Mouse (Mus musculus) lung, postnatal 0 days (tissue): ENCODE measurements around the gene Sys1. TPM values are rescaled to one million over a fixed set of nuclear protein-coding genes. Genes with fewer than 3 reads are reported as not detected.

Experiments
- ATAC-seq: fragments of 200-750 bp; cut with Nextera tagmentation; 2 replicates; pipeline ENCODE4 v1.8.0; 2017; ENCODE audit warnings: moderate library complexity
- DNase-seq: peaks from one replicate; pipeline ENCODE4 v3.0.0-alpha.2; 2016; ENCODE audit warnings: low spot score
- H3K27ac ChIP-seq: fragments of 300-500 bp; sonication (generic); 2 replicates; pipeline ENCODE4 v1.5.1; 2014; ENCODE audit warnings: antibody characterized with exemption, mild to moderate bottlenecking, low read length, mixed read lengths
- H3K27me3 ChIP-seq: fragments of 300-500 bp; sonication (generic); replicated peaks from 2 replicates; pipeline ENCODE4 v1.6.1; 2014; ENCODE audit warnings: low read length, mixed read lengths; ENCODE audit not compliant: insufficient read depth
- H3K36me3 ChIP-seq: fragments of 300-500 bp; sonication (generic); 2 replicates; pipeline ENCODE4 v1.6.1; 2014; ENCODE audit warnings: low read length, mixed read lengths; ENCODE audit not compliant: insufficient read depth
- H3K4me1 ChIP-seq: fragments of 300-500 bp; sonication (generic); 2 replicates; pipeline ENCODE4 v1.6.1; 2014; ENCODE audit warnings: antibody characterized with exemption, low read depth, low read length, mixed read lengths; ENCODE audit not compliant: insufficient read depth
- H3K4me2 ChIP-seq: fragments of 300-500 bp; sonication (generic); replicated peaks from 2 replicates; pipeline ENCODE4 v1.6.1; 2014; ENCODE audit warnings: low read depth, mild to moderate bottlenecking, low read length, moderate library complexity, mixed read lengths
- H3K4me3 ChIP-seq: fragments of 300-500 bp; sonication (generic); 2 replicates; pipeline ENCODE4 v1.5.1; 2014; ENCODE audit warnings: low read depth, low read length
- H3K9ac ChIP-seq: fragments of 300-500 bp; sonication (generic); replicated peaks from 2 replicates; pipeline ENCODE4 v1.6.1; 2014; ENCODE audit warnings: low read depth, mild to moderate bottlenecking
- H3K9me3 ChIP-seq: fragments of 300-500 bp; sonication (generic); 2 replicates; pipeline ENCODE4 v1.6.1; 2016; ENCODE audit warnings: low read length, mixed read lengths
- CTCF ChIP-seq: IDR thresholded peaks from 2 replicates; pipeline ENCODE4 v1.5.1; 2016; ENCODE audit warnings: antibody characterized with exemption, mild to moderate bottlenecking
- EP300 ChIP-seq: IDR thresholded peaks from 2 replicates; pipeline ENCODE4 v1.6.1; 2016; ENCODE audit warnings: antibody characterized with exemption, mild to moderate bottlenecking, control low read depth
- WGBS: fragments of 180-500 bp; shearing (Covaris S2); extraction: QIAGEN DNeasy Blood & Tissue Kit; methylation state at CpG from one replicate; pipeline ENCODE4 v1.1.7; 2014; 5-methylcytosine and 5-hydroxymethylcytosine counted together
- polyA plus RNA-seq: library from polyadenylated mRNA; unstranded; fragments of >200 nt; fragmentation: Nextera tagmentation; extraction: Ambion mirVana; gene quantifications from 2 replicates; pipeline ENCODE4 v1.2.1, GENCODE M21; 2015

Sys1 gene
- 63.5 and 66.2 TPM in 2 replicates for polyA plus RNA-seq

GRCm38 (mm10) chr2:164456864-164457300, at the start of gene Sys1:
Sys1 (plus strand) TSS chr2:164456964.
- no peak within 1 kb of the TSS for H3K9ac ChIP-seq
- H3K4me2 ChIP-seq: peak within 1 kb of the TSS; percentile 47
- peak; percentile 60 for DNase-seq
- WGBS: 2% methylated on average over 7 of the region's 7 CpGs
- no peaks in the 10 kb centered on the region for H3K36me3 ChIP-seq
- H3K27ac ChIP-seq: peak within 1 kb of the TSS; percentile 90
- H3K9me3 ChIP-seq: no peaks in the 10 kb centered on the region
- peaks cover 41% of the 10 kb centered on the region for H3K4me1 ChIP-seq
- no peak for ATAC-seq
- TF ChIP-seq EP300 (no peak), CTCF (peak; percentile 46)
- H3K4me3 ChIP-seq: no peak within 1 kb of the TSS
- no peaks in the 10 kb centered on the region for H3K27me3 ChIP-seq

DNA sequence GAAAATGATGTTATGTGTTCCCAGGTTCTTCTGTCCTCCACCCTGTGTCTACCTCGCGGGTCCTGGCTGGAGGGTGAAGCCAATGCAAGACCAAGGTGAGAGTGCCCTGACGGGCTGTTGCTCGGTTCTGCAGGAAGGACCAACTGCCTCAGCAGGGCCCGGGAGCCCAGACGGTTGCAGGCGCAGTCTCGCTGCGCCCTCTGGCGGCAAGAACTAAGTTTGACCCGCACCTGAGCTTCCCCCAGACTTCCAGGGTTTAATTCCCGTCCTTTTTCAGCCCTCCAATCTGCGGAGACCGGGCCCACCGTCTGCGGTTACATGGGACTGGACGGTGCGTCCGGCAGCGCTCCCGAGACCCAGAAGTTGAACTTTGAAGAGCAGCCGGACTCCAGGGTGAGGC, 49.1 kb upstream of the Sys1 start:
- Histone ChIP-seq H3K36me3 (no peaks in the 10 kb centered on the region), H3K4me1 (peaks cover 7% of the 10 kb centered on the region; the same call in 1 of the 2 replicates), H3K27ac (no peak overlapping the region), H3K9ac (no peak overlapping the region), H3K27me3 (no peaks in the 10 kb centered on the region), H3K4me3 (no peak overlapping the region), H3K9me3 (no peaks in the 10 kb centered on the region), H3K4me2 (no peak overlapping the region)
- no peak for ATAC-seq
- WGBS: 1% methylated on average over 22 of the region's 22 CpGs
- TF ChIP-seq CTCF (peak; percentile 91), EP300 (no peak)
- DNase-seq: peak; percentile 81

DNA sequence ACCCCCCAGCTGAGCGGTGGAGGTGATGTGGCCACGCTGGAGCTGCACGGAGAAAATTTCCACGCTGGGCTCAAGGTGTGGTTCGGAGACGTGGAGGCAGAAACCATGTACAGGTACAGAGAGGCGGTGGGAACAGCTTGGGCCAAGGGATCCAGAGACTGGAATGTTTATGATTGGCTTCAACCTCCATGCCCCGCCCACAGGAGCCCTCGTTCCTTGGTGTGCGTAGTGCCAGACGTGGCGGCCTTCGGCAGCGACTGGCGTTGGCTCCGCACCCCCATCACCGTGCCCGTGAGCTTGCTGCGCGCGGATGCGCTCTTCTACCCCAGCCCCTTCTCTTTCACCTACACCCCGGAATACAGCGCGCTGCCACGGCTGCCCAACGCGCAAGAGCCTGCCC, 42.6 kb upstream of the Sys1 start:
- H3K36me3 ChIP-seq: no peaks in the 10 kb centered on the region
- WGBS: 24% methylated on average over 28 of the region's 28 CpGs
- no peak overlapping the region for H3K4me3 ChIP-seq
- no peak overlapping the region for H3K9ac ChIP-seq
- H3K27ac ChIP-seq: no peak overlapping the region
- TF ChIP-seq CTCF: no peak
- TF ChIP-seq EP300: no peak
- ATAC-seq (peak; percentile 63), DNase-seq (no peak)
- H3K4me1 ChIP-seq: no peaks in the 10 kb centered on the region
- H3K27me3 ChIP-seq: no peaks in the 10 kb centered on the region
- no peaks in the 10 kb centered on the region for H3K9me3 ChIP-seq
- peak overlapping the region; percentile 27; the same call in 1 of the 2 replicates for H3K4me2 ChIP-seq

- 52% methylated on average over 10 of the region's 10 CpGs for WGBS
- no peak overlapping the region for H3K9ac ChIP-seq
- no peak for ATAC-seq
- no peaks in the 10 kb centered on the region for H3K4me1 ChIP-seq
- no peak overlapping the region for H3K27ac ChIP-seq
- no peak overlapping the region for H3K4me3 ChIP-seq
- H3K4me2 ChIP-seq: peak overlapping the region; percentile 27; the same call in 1 of the 2 replicates
- TF ChIP-seq EP300: no peak
- TF ChIP-seq CTCF: no peak
- H3K36me3 ChIP-seq: no peaks in the 10 kb centered on the region
- no peaks in the 10 kb centered on the region for H3K9me3 ChIP-seq
- H3K27me3 ChIP-seq: no peaks in the 10 kb centered on the region
- no peak for DNase-seq
Measured at GRCm38 (mm10) chr2:164414581-164414980, 42.2 kb upstream of the Sys1 start.

DNA sequence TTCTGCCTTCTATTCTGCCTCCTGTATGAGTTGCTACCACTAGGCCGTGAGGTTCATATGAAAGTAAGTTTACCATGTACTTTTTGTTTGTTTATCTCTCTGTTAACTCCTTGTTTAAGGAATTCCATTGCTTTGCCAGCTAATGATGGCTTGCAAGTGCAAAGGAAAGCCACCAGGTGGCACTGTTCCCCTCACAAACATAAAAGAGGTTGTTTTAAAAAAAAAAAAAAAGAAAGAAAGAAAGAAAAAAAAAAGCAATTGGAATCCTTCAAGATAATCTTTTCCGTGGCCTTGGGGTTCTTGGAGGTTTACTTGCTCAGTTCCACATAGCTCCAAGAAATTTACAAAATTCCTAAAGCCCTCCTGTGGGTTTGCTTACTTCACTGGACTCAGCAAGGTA, 39.6 kb upstream of the Sys1 start:
- no peak for ATAC-seq
- H3K27ac ChIP-seq: no peak overlapping the region
- WGBS: 3% methylated on average over 2 of the region's 2 CpGs
- no peak overlapping the region for H3K4me2 ChIP-seq
- H3K9ac ChIP-seq: no peak overlapping the region
- H3K27me3 ChIP-seq: no peaks in the 10 kb centered on the region
- peak; percentile 86 for DNase-seq
- no peak overlapping the region for H3K4me3 ChIP-seq
- peak; percentile 79 for TF ChIP-seq CTCF
- TF ChIP-seq EP300: peak; percentile 46; the same call in 1 of the 2 replicates
- no peaks in the 10 kb centered on the region for H3K9me3 ChIP-seq
- no peaks in the 10 kb centered on the region for H3K36me3 ChIP-seq
- no peaks in the 10 kb centered on the region for H3K4me1 ChIP-seq

- Histone ChIP-seq H3K4me3 (no peak overlapping the region), H3K4me1 (no peaks in the 10 kb centered on the region), H3K27me3 (no peaks in the 10 kb centered on the region), H3K36me3 (no peaks in the 10 kb centered on the region), H3K27ac (no peak overlapping the region), H3K9ac (no peak overlapping the region), H3K4me2 (no peak overlapping the region), H3K9me3 (no peaks in the 10 kb centered on the region)
- DNase-seq: no peak
- 31% methylated on average over 3 of the region's 3 CpGs for WGBS
- ATAC-seq: no peak
- TF ChIP-seq CTCF (no peak), EP300 (no peak)
Measured at GRCm38 (mm10) chr2:164418308-164418875, 38.4 kb upstream of the Sys1 start.

DNA sequence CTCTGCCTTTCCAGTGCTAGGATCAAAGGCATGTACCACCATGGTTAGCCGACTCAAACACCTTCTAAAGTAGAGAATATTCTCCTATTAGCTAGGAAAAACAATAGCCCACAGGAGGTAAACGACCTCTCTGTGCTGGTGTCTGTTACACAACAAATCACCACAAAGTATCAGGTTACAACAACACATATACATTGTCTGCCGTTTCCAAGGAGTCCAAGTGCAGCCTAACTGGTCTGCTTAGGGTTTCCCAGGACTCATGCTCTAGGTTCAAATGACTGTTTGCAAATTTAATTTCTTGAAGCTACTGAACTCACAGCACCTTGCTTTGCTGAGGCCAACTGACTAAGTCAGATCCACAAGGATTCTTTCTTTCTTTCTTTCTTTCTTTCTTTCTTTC, 37.3 kb upstream of the Sys1 start:
- no peaks in the 10 kb centered on the region for H3K9me3 ChIP-seq
- no peak overlapping the region for H3K9ac ChIP-seq
- TF ChIP-seq EP300 (no peak), CTCF (no peak)
- H3K27me3 ChIP-seq: no peaks in the 10 kb centered on the region
- no peak overlapping the region for H3K27ac ChIP-seq
- peaks cover 2% of the 10 kb centered on the region; the same call in 1 of the 2 replicates for H3K36me3 ChIP-seq
- ATAC-seq (no peak), DNase-seq (no peak)
- H3K4me2 ChIP-seq: no peak overlapping the region
- 8% methylated on average over 3 of the region's 3 CpGs for WGBS
- no peak overlapping the region for H3K4me3 ChIP-seq
- H3K4me1 ChIP-seq: no peaks in the 10 kb centered on the region
